Mouse (Mus musculus) MEL (cell line): ENCODE data around the gene Ncapd2. TPM values are rescaled to one million over a fixed set of nuclear protein-coding genes. Genes with fewer than 3 reads are reported as not detected.

Source experiments
- DNase-seq: peaks from one replicate; pipeline ENCODE4 v3.0.0; 2011; ENCODE audit warnings: low read depth, low spot score
- H3K27ac ChIP-seq: 2 replicates; pipeline ENCODE4 v1.5.1; 2012; ENCODE audit warnings: low read depth, mild to moderate bottlenecking, control low read depth, low read length, moderate library complexity; ENCODE audit not compliant: control insufficient read depth
- H3K27me3 ChIP-seq, 2 experiments: fragments of 150-350 bp in 1 of 2; sonication (generic) in 1 of 2; 2 replicates each; pipeline ENCODE4 v1.6.1; 2012; ENCODE audit warnings: low read length in 2 of 2, mild to moderate bottlenecking in 2 of 2, improper control_type of control experiment in 1 of 2, moderate library complexity in 1 of 2; ENCODE audit not compliant: insufficient read depth in 2 of 2, control insufficient read depth in 1 of 2
- H3K36me3 ChIP-seq, 2 experiments: 2 replicates each; pipeline ENCODE4 v1.6.1; 2012 to 2014; ENCODE audit warnings: low read length in 2 of 2, improper control_type of control experiment in 1 of 2, inconsistent platforms in 1 of 2, mild to moderate bottlenecking in 1 of 2; ENCODE audit not compliant: insufficient read depth in 2 of 2, control insufficient read depth in 1 of 2
- H3K4me1 ChIP-seq, 2 experiments: fragments of 150-350 bp in 1 of 2; sonication (generic) in 1 of 2; 2 replicates each; pipeline ENCODE4 v1.6.1; 2012; ENCODE audit warnings: low read length in 2 of 2, improper control_type of control experiment in 1 of 2, mild to moderate bottlenecking in 1 of 2; ENCODE audit not compliant: insufficient read depth in 2 of 2, control insufficient read depth in 1 of 2
- H3K4me3 ChIP-seq, 2 experiments: fragments of 150-350 bp in 1 of 2; sonication (generic) in 1 of 2; 2 replicates each; pipeline ENCODE4 v1.5.1; 2012; ENCODE audit warnings: low read depth in 2 of 2, low read length in 2 of 2, mild to moderate bottlenecking in 2 of 2, moderate library complexity in 2 of 2, control low read depth in 1 of 2, improper control_type of control experiment in 1 of 2; ENCODE audit not compliant: control insufficient read depth in 1 of 2, insufficient read depth in 1 of 2
- H3K79me2 ChIP-seq: 2 replicates; pipeline ENCODE4 v1.6.1; 2012; ENCODE audit warnings: mild to moderate bottlenecking, low read length, moderate library complexity; ENCODE audit not compliant: control insufficient read depth, poor library complexity, insufficient read depth
- H3K9ac ChIP-seq: 2 replicates; pipeline ENCODE4 v1.6.1; 2012; ENCODE audit warnings: low read depth, mild to moderate bottlenecking, control low read depth, low read length, moderate library complexity; ENCODE audit not compliant: control insufficient read depth, poor library complexity, severe bottlenecking
- H3K9me3 ChIP-seq: fragments of 150-350 bp; sonication (generic); replicated peaks from 2 replicates; pipeline ENCODE4 v1.6.1; 2012; ENCODE audit warnings: mild to moderate bottlenecking, low read length, improper control_type of control experiment, moderate library complexity; ENCODE audit not compliant: insufficient read depth
- CHD1 ChIP-seq: IDR thresholded peaks from 2 replicates; pipeline ENCODE4 v1.6.1; 2012; ENCODE audit warnings: low read depth, mild to moderate bottlenecking, inconsistent platforms, low read length, improper control_type of control experiment
- CTCF ChIP-seq, 3 experiments: IDR thresholded peaks in 2 of 3; conservative IDR thresholded peaks in 1 of 3; 2 replicates each; pipeline ENCODE4 v1.5.1; 2011 to 2012; ENCODE audit warnings: low read length in 3 of 3, low read depth in 2 of 3, mild to moderate bottlenecking in 2 of 3, improper control_type of control experiment in 1 of 3, inconsistent platforms in 1 of 3, mixed read lengths in 1 of 3, moderate library complexity in 1 of 3; ENCODE audit not compliant: control insufficient read depth in 1 of 3, insufficient read depth in 1 of 3, poor library complexity in 1 of 3, severe bottlenecking in 1 of 3
- ETS1 ChIP-seq: IDR thresholded peaks from 2 replicates; pipeline ENCODE4 v1.6.1; 2012; ENCODE audit warnings: low read depth, mild to moderate bottlenecking, inconsistent platforms, low read length, improper control_type of control experiment, moderate library complexity
- GABPA ChIP-seq: IDR thresholded peaks from 2 replicates; pipeline ENCODE4 v1.6.1; 2012; ENCODE audit warnings: low read depth, mild to moderate bottlenecking, inconsistent platforms, low read length, improper control_type of control experiment, moderate library complexity
- GATA1 ChIP-seq: IDR thresholded peaks from 2 replicates; pipeline ENCODE4 v1.6.1; 2011; ENCODE audit warnings: low read depth, low read length, improper control_type of control experiment
- KAT2A ChIP-seq: conservative IDR thresholded peaks from 2 replicates; pipeline ENCODE4 v1.6.1; 2012; ENCODE audit warnings: low read depth, low read length, improper control_type of control experiment, inconsistent platforms
- MAFK ChIP-seq: IDR thresholded peaks from 2 replicates; pipeline ENCODE4 v1.6.1; 2011; ENCODE audit warnings: low read depth, mild to moderate bottlenecking, low read length, improper control_type of control experiment, borderline replicate concordance
- MAX ChIP-seq: IDR thresholded peaks from 2 replicates; pipeline ENCODE4 v1.6.1; 2011; ENCODE audit warnings: low read length, improper control_type of control experiment
- MAZ ChIP-seq: IDR thresholded peaks from 2 replicates; pipeline ENCODE4 v1.6.1; 2012; ENCODE audit warnings: low read depth, mild to moderate bottlenecking, inconsistent platforms, low read length, improper control_type of control experiment
- MXI1 ChIP-seq: IDR thresholded peaks from 2 replicates; pipeline ENCODE4 v1.6.1; 2011; ENCODE audit warnings: mild to moderate bottlenecking, low read depth, low read length, improper control_type of control experiment
- MYC ChIP-seq: IDR thresholded peaks from 2 replicates; pipeline ENCODE4 v1.6.1; 2011; ENCODE audit warnings: low read depth, mild to moderate bottlenecking, low read length, improper control_type of control experiment, moderate library complexity
- POLR2A ChIP-seq, 2 experiments: IDR thresholded peaks; 2 replicates each; pipeline ENCODE4 v1.6.1; 2011 to 2012; ENCODE audit warnings: low read length in 2 of 2, mild to moderate bottlenecking in 2 of 2, control low read depth in 1 of 2, improper control_type of control experiment in 1 of 2, low read depth in 1 of 2, moderate library complexity in 1 of 2; ENCODE audit not compliant: control insufficient read depth in 1 of 2, insufficient read depth in 1 of 2, poor library complexity in 1 of 2
- POLR2AphosphoS2 ChIP-seq: IDR thresholded peaks from 2 replicates; pipeline ENCODE4 v1.6.1; 2011; ENCODE audit warnings: low read length, improper control_type of control experiment
- RAD21 ChIP-seq: IDR thresholded peaks from 2 replicates; pipeline ENCODE4 v1.6.1; 2011; ENCODE audit warnings: mild to moderate bottlenecking, low read depth, low read length, improper control_type of control experiment
- TBP ChIP-seq: IDR thresholded peaks from 2 replicates; pipeline ENCODE4 v1.8.0; 2011; ENCODE audit warnings: low read depth, low read length, improper control_type of control experiment
- TCF12 ChIP-seq: IDR thresholded peaks from 2 replicates; pipeline ENCODE4 v1.6.1; 2014; ENCODE audit warnings: low read depth, mild to moderate bottlenecking, inconsistent platforms, low read length, improper control_type of control experiment, moderate library complexity
- UBTF ChIP-seq: IDR thresholded peaks from 2 replicates; pipeline ENCODE4 v1.6.1; 2012; ENCODE audit warnings: low read depth, mild to moderate bottlenecking, inconsistent platforms, low read length, improper control_type of control experiment, moderate library complexity, borderline replicate concordance; ENCODE audit not compliant: insufficient read depth
- USF2 ChIP-seq, 2 experiments: IDR thresholded peaks; 2 replicates each; pipeline ENCODE4 v1.6.1; 2011 to 2012; ENCODE audit warnings: improper control_type of control experiment in 2 of 2, low read length in 2 of 2, borderline replicate concordance in 1 of 2, inconsistent platforms in 1 of 2, low read depth in 1 of 2, mild to moderate bottlenecking in 1 of 2; ENCODE audit not compliant: insufficient read depth in 1 of 2
- ZC3H11A ChIP-seq: IDR thresholded peaks from 2 replicates; pipeline ENCODE4 v1.6.1; 2012; ENCODE audit warnings: low read depth, mild to moderate bottlenecking, inconsistent platforms, low read length, improper control_type of control experiment
- ZKSCAN1 ChIP-seq: IDR thresholded peaks from 2 replicates; pipeline ENCODE4 v1.6.1; 2012; ENCODE audit warnings: low read depth, mild to moderate bottlenecking, inconsistent platforms, low read length, improper control_type of control experiment, moderate library complexity
- ZMIZ1 ChIP-seq: IDR thresholded peaks from 2 replicates; pipeline ENCODE4 v1.6.1; 2012; ENCODE audit warnings: low read depth, mild to moderate bottlenecking, inconsistent platforms, low read length, improper control_type of control experiment, moderate library complexity
- polyA plus RNA-seq, 2 experiments: library from polyadenylated mRNA; stranded (reverse) in 1 of 2; unstranded in 1 of 2; fragments of >175 nt in 1 of 2; fragments of >200 nt in 1 of 2; gene quantifications; 2 replicates each; pipeline versions ENCODE4 v1.2.1 to v1.2.4; 2012; ENCODE audit warnings: low replicate concordance in 2 of 2, low read depth in 1 of 2; ENCODE audit not compliant: insufficient read length in 2 of 2, insufficient read depth in 1 of 2, missing spikeins in 1 of 2
- total RNA-seq: library from RNA; depleted of rRNA; stranded (reverse); fragments of 300-350 nt; gene quantifications from 2 replicates; pipeline ENCODE4 v1.2.3, GENCODE M21; 2012

The Ncapd2 gene
- total and polyA plus RNA-seq, 3 experiments: 86.6 to 394 TPM; not detected in 1

DNA sequence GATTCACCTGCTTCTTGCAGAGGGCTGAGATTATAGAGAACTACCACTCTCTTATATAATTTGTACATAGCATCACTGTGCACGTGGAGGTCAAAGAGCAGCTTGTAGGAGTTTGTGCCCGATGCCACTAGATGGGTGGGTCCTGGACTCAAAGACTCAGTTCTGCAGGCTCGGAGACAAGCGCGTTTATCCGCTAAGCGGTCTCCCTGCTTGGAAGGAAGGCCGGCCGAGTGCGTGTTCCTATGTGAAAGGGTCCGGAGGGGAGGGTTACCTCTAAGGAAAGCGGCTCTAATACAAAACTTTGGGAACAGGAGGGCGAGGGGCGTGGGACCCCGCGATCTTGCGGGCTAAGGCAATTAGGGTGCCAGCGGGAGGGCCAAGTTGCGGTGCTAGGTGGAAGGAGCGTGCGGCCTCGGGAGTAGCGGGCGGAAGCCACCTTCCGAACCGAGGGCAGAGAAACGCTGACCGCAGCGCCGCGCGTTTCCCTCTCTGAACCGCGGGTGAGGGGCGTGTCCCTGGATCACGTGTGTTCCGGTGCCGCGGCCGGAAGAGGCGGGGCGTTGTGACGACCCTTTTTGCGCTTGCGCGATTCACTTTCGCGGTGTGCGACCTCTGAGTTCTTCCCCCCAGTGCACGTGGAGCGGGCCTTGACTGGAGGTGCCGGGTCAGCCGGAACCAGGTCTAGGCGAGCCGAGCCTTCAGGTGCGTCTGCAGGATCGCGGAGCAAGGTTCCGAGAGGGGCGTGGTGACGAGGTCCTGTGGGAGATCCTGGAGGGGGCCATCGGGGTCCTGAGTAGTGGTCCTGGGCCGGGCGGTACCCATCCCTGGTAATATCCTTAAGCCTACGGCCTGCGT, 60.0 kb downstream of the Ncapd2 start, which contains the start of gene Nop2 (continued):
- peak; percentile 80 for TF ChIP-seq TCF12
- TF ChIP-seq UBTF: no peak
- 0 out of 2 replicates have a peak, but pooled peaks have one; percentile 46 for TF ChIP-seq ZKSCAN1
- peak; percentile 84 for TF ChIP-seq TBP
- no peak for TF ChIP-seq GABPA
- peak in 1 of 2 experiments; percentile 76; a peak in 1 of 4 replicates for TF ChIP-seq USF2 (IDR thresholded peaks at IDR 0.05; ENCODE audit: borderline replicate concordance in 1 of 2, insufficient read depth in 1 of 2, low read depth in 1 of 2, low read length in 2 of 2)
- TF ChIP-seq RAD21: no peak
- TF ChIP-seq POLR2AphosphoS2: peak; percentile 97
- TF ChIP-seq KAT2A: peak; percentile 35; the same call in 1 of the 2 replicates
- TF ChIP-seq MAZ: 0 out of 2 replicates have a peak, but pooled peaks have one; percentile 31
- TF ChIP-seq ZMIZ1: peak; percentile 91

DNA sequence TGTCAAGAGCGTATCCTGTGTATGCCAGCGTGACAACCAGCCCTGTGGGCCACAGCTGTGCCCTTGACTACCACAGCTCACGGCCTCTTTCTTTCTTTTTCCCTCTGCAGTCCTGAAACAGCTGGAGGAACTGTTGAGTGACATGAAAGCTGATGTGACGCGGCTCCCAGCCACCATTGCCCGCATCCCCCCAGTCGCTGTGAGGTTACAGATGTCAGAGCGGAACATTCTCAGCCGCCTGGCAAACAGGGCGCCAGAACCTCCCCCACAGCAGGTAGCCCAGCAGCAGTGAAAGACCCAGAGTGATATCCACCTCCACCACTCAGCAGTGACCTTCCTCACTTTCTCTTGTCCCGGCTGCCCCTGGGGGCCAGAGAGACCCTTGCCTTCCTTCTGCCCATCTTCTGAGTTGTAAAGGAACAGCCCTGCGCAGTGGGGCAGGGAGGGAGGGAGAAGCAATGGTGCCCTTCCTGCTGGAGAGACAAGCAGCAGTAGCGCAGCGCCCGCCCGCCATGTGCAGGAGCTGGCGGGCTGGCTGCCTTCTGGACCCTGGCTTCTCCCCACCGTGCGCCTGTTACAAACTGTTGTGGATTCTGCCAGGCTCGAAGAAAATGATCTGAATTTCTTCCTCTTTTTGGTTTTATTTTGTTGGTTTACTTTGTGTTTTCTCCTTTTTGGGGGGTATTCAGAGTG, 61.6 kb downstream of the Ncapd2 start:
- Histone ChIP-seq H3K27ac (no peak overlapping the region), H3K27me3 (no peaks in the 10 kb centered on the region), H3K9me3 (no peaks in the 10 kb centered on the region), H3K36me3 (peaks cover 18 to 27% of the 10 kb centered on the region in 2 experiments), H3K79me2 (peaks cover 34% of the 10 kb centered on the region), H3K4me3 (no peak overlapping the region), H3K9ac (no peak overlapping the region), H3K4me1 (peaks cover 7 to 9% of the 10 kb centered on the region in 2 experiments; a peak in 2 of 4 replicates)
- TF ChIP-seq ZKSCAN1: no peak
- TF ChIP-seq UBTF: no peak
- no peak for TF ChIP-seq ZC3H11A
- TF ChIP-seq CTCF (IDR thresholded peaks at IDR 0.05 in 2 of 3, conservative IDR thresholded peaks at IDR 0.05 in 1 of 3; ENCODE audit: control insufficient read depth in 1 of 3, insufficient read depth in 1 of 3, low read depth in 2 of 3, low read length in 3 of 3, poor library complexity in 1 of 3, severe bottlenecking in 1 of 3): no peak
- TF ChIP-seq MYC: no peak
- TF ChIP-seq MAFK: no peak
- no peak for TF ChIP-seq MXI1
- no peak for TF ChIP-seq USF2 (IDR thresholded peaks at IDR 0.05; ENCODE audit: borderline replicate concordance in 1 of 2, insufficient read depth in 1 of 2, low read depth in 1 of 2, low read length in 2 of 2)
- TF ChIP-seq MAX: no peak
- TF ChIP-seq ETS1: no peak
- no peak for TF ChIP-seq CHD1
- TF ChIP-seq GATA1: no peak
- TF ChIP-seq POLR2A (IDR thresholded peaks at IDR 0.05; ENCODE audit: control insufficient read depth in 1 of 2, insufficient read depth in 1 of 2, low read depth in 1 of 2, low read length in 2 of 2, poor library complexity in 1 of 2): no peak
- DNase-seq: no peak
